Mouse (Mus musculus) neutrophil, adult 5-6 weeks (primary cell): Measurements from ENCODE around the gene Slc30a7. TPM values are rescaled to one million over a fixed set of nuclear protein-coding genes. Genes with fewer than 3 reads are reported as not detected.
A peak's percentile ranks its signal among the peaks of the same experiment; 100 is the strongest.

Experiments
- ATAC-seq: fragments of 151-379, 151-347 bp; 2 replicates; pipeline ENCODE4 v1.8.0; 2017; ENCODE audit warnings: mild to moderate bottlenecking, moderate TSS enrichment; ENCODE audit not compliant: insufficient number of reproducible peaks, poor library complexity, low FRiP score, severe bottlenecking; ENCODE audit errors: extremely low read depth
- total RNA-seq: library from RNA; stranded (forward); fragments of 200-1000 nt; gene quantifications from 2 replicates; pipeline ENCODE4 v1.2.3, GENCODE M21; 2017

The Slc30a7 gene
- total RNA-seq, 1 experiment from 2014 or later = 53.7 TPM

- ATAC-seq = no peak
Observed at GRCm38 (mm10) chr3:115996929-115997328, 10.3 kb downstream of the Slc30a7 start.

GRCm38 (mm10) chr3:115993025-115993424 lies 14.2 kb downstream of the Slc30a7 start:
- ATAC-seq = no peak

GRCm38 (mm10) chr3:115992588-115992987 lies 14.6 kb downstream of the Slc30a7 start:
- no peak for ATAC-seq

GRCm38 (mm10) chr3:115992103-115992502 lies 15.1 kb downstream of the Slc30a7 start:
- no peak for ATAC-seq

- 0 out of 2 replicates have a peak, but pooled peaks have one; percentile 33 for ATAC-seq
Observed at GRCm38 (mm10) chr3:115985183-115985892, 21.9 kb downstream of the Slc30a7 start.

- ATAC-seq = no peak
Observed at GRCm38 (mm10) chr3:115984653-115985052, 22.6 kb downstream of the Slc30a7 start.

- ATAC-seq = no peak
Observed at GRCm38 (mm10) chr3:115983217-115983616, 24.0 kb downstream of the Slc30a7 start.

GRCm38 (mm10) chr3:115979000-115979399 lies 28.2 kb downstream of the Slc30a7 start:
- no peak for ATAC-seq

- no peak for ATAC-seq
Observed at GRCm38 (mm10) chr3:115974995-115975394, 32.2 kb downstream of the Slc30a7 start.

GRCm38 (mm10) chr3:115974228-115974627 lies 33.0 kb downstream of the Slc30a7 start:
- ATAC-seq = peak; percentile 48; the same call in 1 of the 2 replicates

GRCm38 (mm10) chr3:115971891-115972646 lies 35.1 kb downstream of the Slc30a7 start:
- no peak for ATAC-seq

GRCm38 (mm10) chr3:115971045-115971785 lies 36.0 kb downstream of the Slc30a7 start:
- ATAC-seq = no peak

- ATAC-seq = no peak
Observed at GRCm38 (mm10) chr3:115968745-115969530, 38.3 kb downstream of the Slc30a7 start.

- ATAC-seq = no peak
Observed at GRCm38 (mm10) chr3:115964071-115964470, 43.1 kb downstream of the Slc30a7 start.

- no peak for ATAC-seq
Observed at GRCm38 (mm10) chr3:115963597-115963996, 43.6 kb downstream of the Slc30a7 start.

- ATAC-seq = no peak
Observed at GRCm38 (mm10) chr3:115962028-115962415, 45.2 kb downstream of the Slc30a7 start.

- ATAC-seq = no peak
Observed at GRCm38 (mm10) chr3:115961311-115962027, 45.7 kb downstream of the Slc30a7 start.

- no peak for ATAC-seq
Observed at GRCm38 (mm10) chr3:115957223-115957622, 50.0 kb downstream of the Slc30a7 start.
